Mouse (Mus musculus): Measurements from ENCODE around the gene Wrap73. TPM values are rescaled to one million over a fixed set of nuclear protein-coding genes. Genes with fewer than 3 reads are reported as not detected.
A peak's percentile ranks its signal among the peaks of the same experiment; 100 is the strongest.

Gene Wrap73
- polyA plus RNA-seq, 1 experiment: 7.4 TPM

- Histone ChIP-seq H3K27ac (ENCODE audit: control insufficient read depth, insufficient read depth, low read depth, low read length, poor library complexity) (no peak overlapping the region), H3K4me3 (replicated peaks; ENCODE audit: control insufficient read depth, low read depth, low read length) (no peak overlapping the region), H3K4me1 (ENCODE audit: control insufficient read depth, insufficient read depth, low read length) (no peaks in the 10 kb centered on the region)
- 91% methylated on average over 7 of the region's 7 CpGs for WGBS
- no peak for TF ChIP-seq POLR2A (IDR thresholded peaks at IDR 0.05; ENCODE audit: borderline replicate concordance, control insufficient read depth, low read depth, low read length)
- TF ChIP-seq CTCF (IDR thresholded peaks at IDR 0.05; ENCODE audit: control insufficient read depth, insufficient read depth, low read length): no peak
Observed at GRCm38 (mm10) chr4:154204532-154204931, 62.4 kb downstream of the Wrap73 start.

- H3K4me3 ChIP-seq (replicated peaks; ENCODE audit: control insufficient read depth, low read depth, low read length): no peak overlapping the region
- H3K27ac ChIP-seq (ENCODE audit: control insufficient read depth, insufficient read depth, low read depth, low read length, poor library complexity): no peak overlapping the region
- H3K4me1 ChIP-seq (ENCODE audit: control insufficient read depth, insufficient read depth, low read length): no peaks in the 10 kb centered on the region
- TF ChIP-seq POLR2A (IDR thresholded peaks at IDR 0.05; ENCODE audit: borderline replicate concordance, control insufficient read depth, low read depth, low read length): no peak
- WGBS: 48% methylated on average over 5 of the region's 5 CpGs
Observed at GRCm38 (mm10) chr4:154205392-154205791, 63.2 kb downstream of the Wrap73 start.

- Histone ChIP-seq H3K4me1 (ENCODE audit: control insufficient read depth, insufficient read depth, low read length) (no peaks in the 10 kb centered on the region), H3K27ac (ENCODE audit: control insufficient read depth, insufficient read depth, low read depth, low read length, poor library complexity) (no peak overlapping the region), H3K4me3 (replicated peaks; ENCODE audit: control insufficient read depth, low read depth, low read length) (no peak overlapping the region)
- TF ChIP-seq CTCF (IDR thresholded peaks at IDR 0.05; ENCODE audit: control insufficient read depth, insufficient read depth, low read length): peak; percentile 93
- TF ChIP-seq POLR2A (IDR thresholded peaks at IDR 0.05; ENCODE audit: borderline replicate concordance, control insufficient read depth, low read depth, low read length): no peak
- 13% methylated on average over 5 of the region's 5 CpGs for WGBS
Observed at GRCm38 (mm10) chr4:154207261-154207660, 65.1 kb downstream of the Wrap73 start.

DNA sequence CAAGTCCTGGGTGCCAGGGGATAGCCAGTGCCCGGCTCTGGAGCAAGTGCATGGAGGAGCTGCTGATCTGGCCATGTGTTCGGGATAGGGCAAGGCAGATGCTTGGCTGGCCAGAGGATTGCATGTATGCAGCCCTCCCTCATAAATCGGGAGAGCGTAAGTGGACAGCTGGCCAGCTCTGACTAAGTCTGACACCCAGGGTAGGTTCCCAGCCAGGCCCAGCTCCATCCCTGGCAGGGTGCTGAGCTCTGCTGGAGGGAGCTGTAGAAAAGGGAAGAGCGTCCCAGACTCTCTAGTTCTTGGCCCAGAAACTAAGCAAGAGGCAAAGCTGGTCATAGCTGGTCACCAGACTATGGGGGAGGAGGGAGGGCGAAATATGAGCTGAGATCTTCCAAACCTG, 66.9 kb downstream of the Wrap73 start:
- 68% methylated on average over 6 of the region's 6 CpGs for WGBS
- TF ChIP-seq CTCF (IDR thresholded peaks at IDR 0.05; ENCODE audit: control insufficient read depth, insufficient read depth, low read length) (no peak), POLR2A (IDR thresholded peaks at IDR 0.05; ENCODE audit: borderline replicate concordance, control insufficient read depth, low read depth, low read length) (no peak)
- no peak overlapping the region for H3K4me3 ChIP-seq (replicated peaks; ENCODE audit: control insufficient read depth, low read depth, low read length)
- no peaks in the 10 kb centered on the region for H3K4me1 ChIP-seq (ENCODE audit: control insufficient read depth, insufficient read depth, low read length)
- no peak overlapping the region for H3K27ac ChIP-seq (ENCODE audit: control insufficient read depth, insufficient read depth, low read depth, low read length, poor library complexity)

DNA sequence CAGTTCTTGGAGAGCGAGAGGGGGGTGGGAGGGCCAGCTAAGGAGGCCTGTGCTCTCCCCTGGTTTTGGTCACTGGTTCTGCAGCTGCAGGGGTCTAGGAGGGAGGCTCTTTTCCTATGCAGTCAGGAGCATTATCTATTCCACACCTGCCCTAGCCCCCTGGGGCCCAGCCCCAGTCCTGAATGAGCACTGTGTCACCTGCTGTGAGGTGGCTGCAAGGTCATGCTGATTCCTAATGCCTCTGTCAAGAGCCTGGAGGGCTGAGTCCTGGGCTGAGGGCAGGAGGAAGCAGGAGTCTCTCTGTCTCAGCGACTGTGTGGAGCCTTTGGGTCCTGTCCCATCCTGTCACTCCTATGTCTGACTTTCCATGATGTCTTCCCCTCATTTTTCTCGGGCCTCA, 67.7 kb downstream of the Wrap73 start:
- TF ChIP-seq CTCF (IDR thresholded peaks at IDR 0.05; ENCODE audit: control insufficient read depth, insufficient read depth, low read length) (no peak), POLR2A (IDR thresholded peaks at IDR 0.05; ENCODE audit: borderline replicate concordance, control insufficient read depth, low read depth, low read length) (no peak)
- Histone ChIP-seq H3K4me1 (ENCODE audit: control insufficient read depth, insufficient read depth, low read length) (no peaks in the 10 kb centered on the region), H3K27ac (ENCODE audit: control insufficient read depth, insufficient read depth, low read depth, low read length, poor library complexity) (no peak overlapping the region), H3K4me3 (replicated peaks; ENCODE audit: control insufficient read depth, low read depth, low read length) (no peak overlapping the region)
- WGBS: 32% methylated on average over 3 of the region's 3 CpGs

- Histone ChIP-seq H3K4me1 (ENCODE audit: control insufficient read depth, insufficient read depth, low read length) (no peaks in the 10 kb centered on the region), H3K27ac (ENCODE audit: control insufficient read depth, insufficient read depth, low read depth, low read length, poor library complexity) (no peak overlapping the region), H3K4me3 (replicated peaks; ENCODE audit: control insufficient read depth, low read depth, low read length) (no peak overlapping the region)
- WGBS: 85% methylated on average over 13 of the region's 13 CpGs
- no peak for TF ChIP-seq CTCF (IDR thresholded peaks at IDR 0.05; ENCODE audit: control insufficient read depth, insufficient read depth, low read length)
- no peak for TF ChIP-seq POLR2A (IDR thresholded peaks at IDR 0.05; ENCODE audit: borderline replicate concordance, control insufficient read depth, low read depth, low read length)
Observed at GRCm38 (mm10) chr4:154211459-154211858, 69.3 kb downstream of the Wrap73 start.

GRCm38 (mm10) chr4:154213586-154213985, 71.4 kb downstream of the Wrap73 start:
- TF ChIP-seq CTCF (IDR thresholded peaks at IDR 0.05; ENCODE audit: control insufficient read depth, insufficient read depth, low read length) (no peak), POLR2A (IDR thresholded peaks at IDR 0.05; ENCODE audit: borderline replicate concordance, control insufficient read depth, low read depth, low read length) (no peak)
- H3K27ac ChIP-seq (ENCODE audit: control insufficient read depth, insufficient read depth, low read depth, low read length, poor library complexity): no peak overlapping the region
- WGBS: 81% methylated on average over 7 of the region's 7 CpGs
- no peaks in the 10 kb centered on the region for H3K4me1 ChIP-seq (ENCODE audit: control insufficient read depth, insufficient read depth, low read length)
- no peak overlapping the region for H3K4me3 ChIP-seq (replicated peaks; ENCODE audit: control insufficient read depth, low read depth, low read length)

DNA sequence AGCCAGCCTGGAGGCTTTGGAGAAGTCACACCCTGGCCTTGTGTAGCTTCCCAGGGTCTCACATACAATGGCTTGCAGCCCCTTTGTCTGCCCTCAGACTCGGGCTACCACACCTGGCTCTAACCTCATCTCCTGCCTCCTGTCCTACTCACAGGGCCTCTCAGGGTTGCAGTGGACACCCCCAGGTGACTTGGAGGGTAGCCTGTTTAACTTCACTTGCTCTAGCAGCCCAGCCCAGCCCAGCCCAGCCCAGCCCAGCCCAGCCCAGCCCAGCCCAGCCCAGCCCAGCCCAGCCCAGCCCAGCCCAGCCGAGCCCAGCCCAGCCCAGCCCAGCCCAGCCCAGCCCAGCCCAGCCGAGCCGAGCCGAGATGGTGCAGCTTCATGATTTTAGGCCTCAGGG, 71.9 kb downstream of the Wrap73 start:
- 13% methylated on average over 5 of the region's 5 CpGs for WGBS
- Histone ChIP-seq H3K4me1 (ENCODE audit: control insufficient read depth, insufficient read depth, low read length) (no peaks in the 10 kb centered on the region), H3K27ac (ENCODE audit: control insufficient read depth, insufficient read depth, low read depth, low read length, poor library complexity) (no peak overlapping the region), H3K4me3 (replicated peaks; ENCODE audit: control insufficient read depth, low read depth, low read length) (no peak overlapping the region)
- TF ChIP-seq POLR2A (IDR thresholded peaks at IDR 0.05; ENCODE audit: borderline replicate concordance, control insufficient read depth, low read depth, low read length) (no peak), CTCF (IDR thresholded peaks at IDR 0.05; ENCODE audit: control insufficient read depth, insufficient read depth, low read length) (no peak)

Other genes starting within 250 kb of the Wrap73 start
- gene A430005L14Rik, start 185.1 kb upstream of the Wrap73 start, polyA plus RNA-seq (2011; ENCODE audit: insufficient read depth, insufficient read length, low replicate concordance, missing spikeins): 60.4 and 78.7 TPM in 2 replicates
- gene Dffb, start 167.2 kb upstream of the Wrap73 start, polyA plus RNA-seq (2011; ENCODE audit: insufficient read depth, insufficient read length, low replicate concordance, missing spikeins): 5.7 and 15.7 TPM in 2 replicates
- gene Cep104, start 167.2 kb upstream of the Wrap73 start, polyA plus RNA-seq (2011; ENCODE audit: insufficient read depth, insufficient read length, low replicate concordance, missing spikeins): 7.9 and 11.1 TPM in 2 replicates
- 26.3 and 28.8 TPM in 2 replicates for gene Lrrc47, start 130.6 kb upstream of the Wrap73 start, polyA plus RNA-seq (2011; ENCODE audit: insufficient read depth, insufficient read length, low replicate concordance, missing spikeins)
- 67.7 and 73.2 TPM in 2 replicates for gene Smim1, start 116.1 kb upstream of the Wrap73 start, polyA plus RNA-seq (2011; ENCODE audit: insufficient read depth, insufficient read length, low replicate concordance, missing spikeins)
- not detected in 2 replicates for gene Ccdc27, start 99.7 kb upstream of the Wrap73 start, polyA plus RNA-seq (2011; ENCODE audit: insufficient read depth, insufficient read length, low replicate concordance, missing spikeins)
- gene Trp73, start 2.2 kb upstream of the Wrap73 start, polyA plus RNA-seq (2011; ENCODE audit: insufficient read depth, insufficient read length, low replicate concordance, missing spikeins): not detected in 2 replicates
- gene Tprgl, start 18.3 kb downstream of the Wrap73 start, polyA plus RNA-seq (2011; ENCODE audit: insufficient read depth, insufficient read length, low replicate concordance, missing spikeins): 101 and 105 TPM in 2 replicates
- gene Megf6, start 28.4 kb downstream of the Wrap73 start, polyA plus RNA-seq (2011; ENCODE audit: insufficient read depth, insufficient read length, low replicate concordance, missing spikeins): 0.22 TPM in 1 of 2 replicates, not detected in the other
- gene Arhgef16, start 159.3 kb downstream of the Wrap73 start, polyA plus RNA-seq (2011; ENCODE audit: insufficient read depth, insufficient read length, low replicate concordance, missing spikeins): 1.7 TPM in 1 of 2 replicates, not detected in the other
- not detected in 2 replicates for gene B230104I21Rik, start 193.8 kb downstream of the Wrap73 start, polyA plus RNA-seq (2011; ENCODE audit: insufficient read depth, insufficient read length, low replicate concordance, missing spikeins)

Measured in bone marrow, adult 2 months (tissue).